Mouse (Mus musculus) ovary, adult 18-20 months (tissue): Measurements from ENCODE around the gene Abcb1a.
"Not testable (repeated sequence)": the region's sequence is repeated elsewhere in the genome, so short reads cannot be mapped to it uniquely, and the experiment has no call there.

Source experiments
- DNase-seq: peaks from one replicate; pipeline ENCODE4 v3.0.0; 2022; ENCODE audit warnings: low spot score, mixed read lengths

Gene Abcb1a

DNA sequence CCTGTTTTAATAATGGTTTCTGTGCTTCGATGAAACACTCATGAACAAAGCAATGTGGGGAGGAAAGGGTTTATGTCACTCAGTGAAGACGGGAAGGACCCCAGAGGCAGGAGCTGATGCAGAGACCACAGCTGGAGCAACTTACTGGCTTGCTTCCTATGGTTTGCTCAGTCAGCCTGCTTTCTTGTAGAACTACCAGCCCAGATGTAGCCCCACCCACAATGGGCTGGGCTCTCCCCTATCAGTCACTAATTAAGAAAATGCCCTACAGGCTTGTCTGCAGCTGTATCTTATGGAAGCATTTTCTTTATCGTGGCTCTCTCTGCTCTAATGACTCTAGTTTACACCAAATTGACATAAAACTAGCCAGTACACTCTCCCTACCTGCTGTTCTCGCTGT lies 67.9 kb downstream of the Abcb1a start:
- no peak for DNase-seq

DNA sequence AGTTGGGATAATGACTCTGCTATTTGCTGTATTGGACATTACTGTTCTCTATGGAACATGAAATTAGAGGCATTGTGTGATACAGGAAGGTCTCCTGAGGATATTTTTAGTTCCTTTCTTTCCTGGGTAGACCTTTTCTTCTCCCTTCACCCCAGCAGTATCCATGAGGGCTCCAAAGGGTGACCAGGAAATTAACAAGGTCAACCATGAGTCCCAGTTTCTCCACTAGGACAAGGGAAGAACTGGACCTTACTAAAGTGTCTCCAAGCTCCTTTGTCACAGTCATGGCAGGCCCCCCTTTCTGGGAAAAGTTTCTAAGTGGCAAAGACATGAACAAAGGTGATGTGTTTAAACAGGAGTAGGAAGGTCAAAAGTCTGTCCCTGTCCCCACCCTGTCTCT lies 72.8 kb downstream of the Abcb1a start:
- DNase-seq = no peak

DNA sequence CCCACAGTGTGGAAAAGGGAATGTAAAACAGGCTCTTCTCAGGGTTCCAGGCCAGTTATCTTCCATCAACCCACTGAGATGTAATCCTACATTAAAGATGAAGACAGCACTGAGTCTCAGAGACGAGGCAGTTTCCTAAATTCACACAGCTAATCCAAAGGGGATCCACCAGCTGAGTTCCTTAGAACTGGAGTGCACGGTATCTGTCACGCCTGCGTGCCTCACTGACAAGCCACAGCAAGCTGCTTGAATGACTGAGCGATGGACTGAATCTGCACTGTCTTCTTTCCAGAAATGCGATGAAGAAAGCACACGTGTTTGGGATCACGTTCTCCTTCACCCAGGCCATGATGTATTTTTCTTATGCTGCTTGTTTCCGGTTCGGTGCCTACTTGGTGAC lies 73.4 kb downstream of the Abcb1a start:
- not testable (repeated sequence) for DNase-seq

DNA sequence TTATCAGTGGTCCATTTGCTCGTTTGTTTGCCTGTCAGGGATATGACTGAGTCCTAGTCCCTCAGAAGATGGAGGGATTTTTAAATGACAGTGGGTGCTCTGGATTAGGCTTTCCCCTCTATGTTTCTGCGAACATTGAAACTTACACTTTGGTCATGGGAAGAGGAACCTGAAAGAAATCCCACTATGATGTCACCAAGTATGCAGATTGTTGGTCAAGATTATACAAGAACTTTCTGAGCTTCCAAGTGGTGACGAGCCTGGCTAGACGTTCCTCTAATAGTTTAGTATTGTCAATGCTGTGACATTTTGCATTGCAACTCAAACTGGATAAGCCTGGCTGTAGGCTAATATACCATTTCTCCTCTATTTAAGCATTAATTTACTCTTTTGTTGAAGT lies 76.5 kb downstream of the Abcb1a start:
- no peak for DNase-seq

DNA sequence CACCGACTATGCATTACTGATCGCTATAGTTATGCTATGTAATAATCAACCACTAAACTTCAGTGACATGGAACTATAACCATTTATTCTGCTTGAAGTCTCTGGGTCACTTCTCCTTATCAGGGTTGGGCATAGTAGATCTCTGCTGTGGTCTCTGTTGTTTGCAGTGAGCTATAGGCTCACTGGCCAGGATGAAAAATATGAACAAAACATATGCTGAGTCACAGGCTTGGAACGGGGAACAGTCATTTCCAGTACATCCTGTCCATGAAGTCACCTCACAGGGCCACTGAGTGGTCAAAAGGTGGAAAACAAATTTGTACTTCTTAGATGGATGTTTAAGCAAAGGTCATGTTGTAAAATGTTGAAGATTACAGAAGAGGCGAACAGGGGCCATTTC lies 77.2 kb downstream of the Abcb1a start:
- DNase-seq = no peak

DNA sequence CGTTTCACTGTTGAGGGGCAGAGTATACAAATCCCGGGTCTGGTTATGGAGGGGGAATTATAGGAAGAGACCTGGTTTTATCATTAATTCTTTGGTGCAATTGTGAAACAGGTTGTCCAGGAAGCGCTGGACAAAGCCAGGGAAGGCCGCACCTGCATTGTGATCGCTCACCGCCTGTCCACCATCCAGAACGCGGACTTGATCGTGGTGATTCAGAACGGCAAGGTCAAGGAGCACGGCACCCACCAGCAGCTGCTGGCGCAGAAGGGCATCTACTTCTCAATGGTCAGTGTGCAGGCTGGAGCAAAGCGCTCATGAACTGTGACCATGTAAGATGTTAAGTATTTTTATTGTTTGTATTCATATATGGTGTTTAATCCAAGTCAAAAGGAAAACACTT lies 87.4 kb downstream of the Abcb1a start:
- DNase-seq = not testable (repeated sequence)

DNA sequence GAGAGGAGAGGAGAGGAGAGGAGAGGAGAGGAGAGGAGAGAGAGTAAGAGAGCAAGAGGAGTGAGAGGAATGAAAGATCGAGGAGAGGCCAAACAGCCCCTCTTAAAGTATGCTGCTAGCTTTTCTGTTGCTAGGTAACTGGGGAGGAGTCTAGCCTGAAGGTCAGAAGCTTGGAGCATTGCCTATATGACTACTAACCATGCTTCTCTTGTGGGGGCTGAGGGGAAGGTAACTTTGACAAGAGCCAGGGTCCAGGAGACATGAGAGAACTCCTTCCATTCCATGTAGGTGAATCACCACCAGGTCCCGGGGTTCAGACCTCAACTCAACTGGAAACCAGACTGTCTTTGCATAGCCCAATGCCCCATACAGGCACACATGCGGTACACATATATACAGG lies 113.0 kb downstream of the Abcb1a start:
- no peak for DNase-seq

DNA sequence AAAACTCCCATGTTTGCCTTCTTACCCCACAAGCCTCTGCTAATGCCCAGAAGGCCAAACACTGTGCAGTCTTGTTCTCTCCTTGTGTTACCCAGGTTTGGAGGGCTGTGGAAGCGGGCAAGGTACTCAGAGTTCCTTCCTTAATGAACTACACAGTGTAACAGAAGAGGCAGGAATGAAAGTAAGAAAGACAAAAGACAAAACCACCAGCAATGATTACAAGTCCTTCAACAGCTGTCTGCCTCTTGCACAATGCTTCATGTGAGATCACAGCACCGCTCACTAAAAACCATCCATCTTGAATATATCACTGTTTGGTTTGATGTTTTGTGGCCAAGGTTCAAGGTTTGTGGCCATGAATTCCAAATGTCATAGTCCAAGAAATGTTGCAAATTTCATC lies 118.4 kb downstream of the Abcb1a start:
- DNase-seq = no peak

DNA sequence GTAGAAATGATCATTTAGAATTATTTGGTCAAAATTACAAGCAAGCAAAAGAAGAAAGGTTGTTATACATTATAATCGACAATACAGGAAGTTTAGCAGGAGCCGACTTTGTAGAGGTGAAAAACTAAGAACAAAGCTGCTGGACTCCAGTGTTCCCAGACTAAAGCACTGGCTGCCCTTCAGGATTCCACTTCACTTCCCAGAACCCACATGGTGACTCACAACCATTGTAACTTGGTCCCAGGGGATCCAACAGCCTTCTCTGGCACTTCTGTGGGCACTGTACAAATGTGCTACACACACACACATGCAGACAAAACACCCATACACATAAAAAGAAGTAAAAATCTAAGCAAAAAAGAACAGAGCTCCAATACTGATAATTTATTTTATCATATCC lies 118.9 kb downstream of the Abcb1a start:
- no peak for DNase-seq

DNA sequence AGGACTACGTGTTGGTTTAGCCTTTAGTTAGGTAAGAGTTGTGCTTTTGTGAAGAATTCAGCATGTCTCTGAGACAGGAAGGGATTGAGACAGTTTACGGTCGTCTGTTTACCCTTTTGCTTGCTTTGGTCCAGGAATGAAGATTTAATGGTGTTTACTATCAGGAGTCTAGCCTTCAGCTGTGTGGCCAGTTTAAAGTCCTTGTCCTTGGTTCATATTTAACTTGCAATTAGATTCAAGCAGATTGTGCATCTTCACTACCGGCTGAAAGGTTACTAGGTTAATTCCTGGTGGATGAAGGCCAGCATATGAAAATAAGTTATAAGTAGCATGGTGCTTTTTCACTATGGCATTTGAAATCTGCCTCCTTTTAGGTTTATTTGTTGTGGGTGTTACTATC lies 132.4 kb downstream of the Abcb1a start:
- DNase-seq = no peak
